Mouse (Mus musculus): ENCODE results near the gene Ikzf5. TPM values are rescaled to one million over a fixed set of nuclear protein-coding genes. Genes with fewer than 3 reads are reported as not detected.
"Not testable (repeated sequence)": the region's sequence is repeated elsewhere in the genome, so short reads cannot be mapped to it uniquely, and the experiment has no call there.

The Ikzf5 gene
- polyA plus RNA-seq (2014; fragmentation: Nextera tagmentation; extraction: Ambion mirVana) = 15.7 and 19.4 TPM in 2 replicates

GRCm38 (mm10) chr7:131410416-131411058, at the start of gene Ikzf5, which contains the start of gene Acadsb:
Gene Ikzf5 (minus strand): TSS chr7:131410521.
Gene Acadsb (plus strand): TSS chr7:131410601.
- ATAC-seq (replicated peaks; ENCODE audit: low FRiP score, low TSS enrichment, low read depth) (peak; percentile 97), DNase-seq (ENCODE audit: low spot score) (peak; percentile 100)
- no peaks in the 10 kb centered on the region for H3K36me3 ChIP-seq (ENCODE audit: control insufficient read depth, insufficient read depth, low read length)
- peaks cover 18% of the 10 kb centered on the region for H3K4me1 ChIP-seq (replicated peaks; ENCODE audit: control insufficient read depth, insufficient read depth, low read length)
- H3K9me3 ChIP-seq (ENCODE audit: control insufficient read depth, low read length) = no peaks in the 10 kb centered on the region
- peak within 1 kb of the TSS; percentile 69 for H3K4me2 ChIP-seq (ENCODE audit: low read length)
- WGBS = under 1% methylated on average over 42 of the region's 42 CpGs
- H3K4me3 ChIP-seq (ENCODE audit: low read depth, low read length) = peak within 1 kb of the TSS; percentile 98
- H3K27ac ChIP-seq (ENCODE audit: low read depth) = peak within 1 kb of the TSS; percentile 54; the same call in 1 of the 2 replicates
- H3K9ac ChIP-seq (ENCODE audit: low read length) = peak within 1 kb of the TSS; percentile 96
- H3K27me3 ChIP-seq (replicated peaks; ENCODE audit: control insufficient read depth, insufficient read depth, low read length) = no peaks in the 10 kb centered on the region

GRCm38 (mm10) chr7:131456714-131457113, 46.4 kb upstream of the Ikzf5 start:
- H3K4me3 ChIP-seq (ENCODE audit: low read depth, low read length) = no peak overlapping the region
- DNase-seq (ENCODE audit: low spot score) (no peak), ATAC-seq (replicated peaks; ENCODE audit: low FRiP score, low TSS enrichment, low read depth) (no peak)
- no peaks in the 10 kb centered on the region for H3K36me3 ChIP-seq (ENCODE audit: control insufficient read depth, insufficient read depth, low read length)
- no peaks in the 10 kb centered on the region for H3K4me1 ChIP-seq (replicated peaks; ENCODE audit: control insufficient read depth, insufficient read depth, low read length)
- no peak overlapping the region for H3K4me2 ChIP-seq (ENCODE audit: low read length)
- no peak overlapping the region for H3K9ac ChIP-seq (ENCODE audit: low read length)
- H3K27me3 ChIP-seq (replicated peaks; ENCODE audit: control insufficient read depth, insufficient read depth, low read length) = no peaks in the 10 kb centered on the region
- no peaks in the 10 kb centered on the region for H3K9me3 ChIP-seq (ENCODE audit: control insufficient read depth, low read length)
- 81% methylated on average over 5 of the region's 5 CpGs for WGBS
- H3K27ac ChIP-seq (ENCODE audit: low read depth) = no peak overlapping the region

DNA sequence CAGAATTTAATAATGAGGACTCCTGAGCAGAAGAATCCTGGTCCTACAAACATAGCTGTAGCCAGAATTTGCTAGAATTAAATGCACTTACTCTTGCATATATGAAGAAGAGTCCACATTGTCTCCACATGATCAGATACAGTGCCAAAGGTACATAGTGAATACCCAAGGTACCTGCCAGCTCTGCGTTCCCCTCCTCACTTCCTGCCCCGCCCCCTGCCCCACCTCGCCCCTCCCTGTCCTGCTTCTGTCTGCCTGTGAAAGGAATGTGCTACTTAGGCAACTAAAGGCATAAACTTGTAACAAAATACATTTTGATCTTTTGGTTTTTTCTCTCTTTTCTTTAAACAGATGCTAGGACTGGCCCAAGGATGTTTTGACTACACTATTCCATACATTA, 26.7 kb upstream of the Ikzf5 start:
- H3K9ac ChIP-seq (ENCODE audit: low read length) = no peak overlapping the region
- no peaks in the 10 kb centered on the region for H3K27me3 ChIP-seq (replicated peaks; ENCODE audit: control insufficient read depth, insufficient read depth, low read length)
- H3K4me1 ChIP-seq (replicated peaks; ENCODE audit: control insufficient read depth, insufficient read depth, low read length) = no peaks in the 10 kb centered on the region
- H3K4me2 ChIP-seq (ENCODE audit: low read length) = no peak overlapping the region
- ATAC-seq (replicated peaks; ENCODE audit: low FRiP score, low TSS enrichment, low read depth) (no peak), DNase-seq (ENCODE audit: low spot score) (no peak)
- no peak overlapping the region for H3K4me3 ChIP-seq (ENCODE audit: low read depth, low read length)
- 59% methylated on average over 3 of the region's 3 CpGs for WGBS
- no peaks in the 10 kb centered on the region for H3K9me3 ChIP-seq (ENCODE audit: control insufficient read depth, low read length)
- peaks cover 26% of the 10 kb centered on the region; the same call in 1 of the 2 replicates for H3K36me3 ChIP-seq (ENCODE audit: control insufficient read depth, insufficient read depth, low read length)
- no peak overlapping the region for H3K27ac ChIP-seq (ENCODE audit: low read depth)

DNA sequence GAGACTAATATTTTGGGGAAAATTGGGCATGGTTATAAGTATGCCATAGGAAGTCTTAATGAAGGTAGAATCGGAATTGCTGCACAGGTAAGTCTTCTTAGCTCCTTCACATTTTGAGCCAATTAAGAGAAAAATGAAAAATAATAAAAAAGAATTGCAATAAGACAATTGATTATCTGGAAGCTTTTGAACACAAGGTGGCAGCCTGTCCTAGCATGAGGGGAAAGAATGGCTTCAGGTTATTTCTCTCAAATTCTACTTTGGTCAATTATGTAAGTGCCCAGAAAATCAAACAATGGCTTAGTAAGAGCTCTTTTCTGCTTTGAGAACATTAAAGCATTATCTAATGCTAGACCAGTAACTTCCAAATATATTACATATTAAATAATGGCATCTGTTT, 24.0 kb upstream of the Ikzf5 start:
- no peak overlapping the region for H3K9ac ChIP-seq (ENCODE audit: low read length)
- DNase-seq (ENCODE audit: low spot score) (no peak), ATAC-seq (replicated peaks; ENCODE audit: low FRiP score, low TSS enrichment, low read depth) (no peak)
- H3K36me3 ChIP-seq (ENCODE audit: control insufficient read depth, insufficient read depth, low read length) = peaks cover 40% of the 10 kb centered on the region
- no peak overlapping the region for H3K4me2 ChIP-seq (ENCODE audit: low read length)
- H3K27ac ChIP-seq (ENCODE audit: low read depth) = no peak overlapping the region
- no peaks in the 10 kb centered on the region for H3K27me3 ChIP-seq (replicated peaks; ENCODE audit: control insufficient read depth, insufficient read depth, low read length)
- no peak overlapping the region for H3K4me3 ChIP-seq (ENCODE audit: low read depth, low read length)
- H3K9me3 ChIP-seq (ENCODE audit: control insufficient read depth, low read length) = no peaks in the 10 kb centered on the region
- no peaks in the 10 kb centered on the region for H3K4me1 ChIP-seq (replicated peaks; ENCODE audit: control insufficient read depth, insufficient read depth, low read length)
- WGBS = 81% methylated on average over 1 of the region's 1 CpGs

DNA sequence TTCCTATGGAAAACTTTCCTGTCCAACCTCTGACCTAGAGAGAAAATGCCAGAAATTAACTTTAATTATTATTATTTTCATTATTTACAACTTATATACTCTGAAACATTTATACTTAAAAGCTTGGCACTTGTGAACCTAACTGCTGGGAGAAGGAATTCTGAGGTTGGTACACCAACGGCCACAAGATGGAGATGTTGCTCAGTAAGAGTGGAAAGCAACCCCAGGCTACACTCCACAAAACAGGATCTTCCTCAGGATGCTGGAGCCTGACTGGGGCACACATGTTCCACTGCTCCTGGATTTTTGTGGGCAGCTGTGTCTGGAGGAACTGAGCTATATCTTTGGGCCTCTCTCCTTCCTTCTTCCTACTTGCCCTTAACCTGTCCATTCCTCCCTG, 21.9 kb upstream of the Ikzf5 start:
- DNase-seq (ENCODE audit: low spot score) (peak; percentile 55), ATAC-seq (replicated peaks; ENCODE audit: low FRiP score, low TSS enrichment, low read depth) (no peak)
- no peaks in the 10 kb centered on the region for H3K27me3 ChIP-seq (replicated peaks; ENCODE audit: control insufficient read depth, insufficient read depth, low read length)
- H3K4me3 ChIP-seq (ENCODE audit: low read depth, low read length) = no peak overlapping the region
- H3K27ac ChIP-seq (ENCODE audit: low read depth) = no peak overlapping the region
- H3K4me2 ChIP-seq (ENCODE audit: low read length) = no peak overlapping the region
- 32% methylated on average over 1 of the region's 1 CpGs for WGBS
- no peaks in the 10 kb centered on the region for H3K9me3 ChIP-seq (ENCODE audit: control insufficient read depth, low read length)
- H3K36me3 ChIP-seq (ENCODE audit: control insufficient read depth, insufficient read depth, low read length) = peaks cover 54% of the 10 kb centered on the region
- H3K9ac ChIP-seq (ENCODE audit: low read length) = no peak overlapping the region
- no peaks in the 10 kb centered on the region for H3K4me1 ChIP-seq (replicated peaks; ENCODE audit: control insufficient read depth, insufficient read depth, low read length)

- Histone ChIP-seq H3K4me2 (ENCODE audit: low read length) (no peak overlapping the region), H3K4me3 (ENCODE audit: low read depth, low read length) (no peak overlapping the region), H3K27ac (ENCODE audit: low read depth) (no peak overlapping the region), H3K36me3 (ENCODE audit: control insufficient read depth, insufficient read depth, low read length) (peaks cover 48% of the 10 kb centered on the region), H3K9me3 (ENCODE audit: control insufficient read depth, low read length) (no peaks in the 10 kb centered on the region), H3K9ac (ENCODE audit: low read length) (no peak overlapping the region), H3K27me3 (replicated peaks; ENCODE audit: control insufficient read depth, insufficient read depth, low read length) (no peaks in the 10 kb centered on the region), H3K4me1 (replicated peaks; ENCODE audit: control insufficient read depth, insufficient read depth, low read length) (no peaks in the 10 kb centered on the region)
- no peak for DNase-seq (ENCODE audit: low spot score)
- 86% methylated on average over 5 of the region's 5 CpGs for WGBS
- ATAC-seq (replicated peaks; ENCODE audit: low FRiP score, low TSS enrichment, low read depth) = no peak
These were observed 17.0 kb upstream of the Ikzf5 start for GRCm38 (mm10) chr7:131427331-131427730.

GRCm38 (mm10) chr7:131424912-131425311, 14.6 kb upstream of the Ikzf5 start:
- Histone ChIP-seq H3K4me1 (replicated peaks; ENCODE audit: control insufficient read depth, insufficient read depth, low read length) (no peaks in the 10 kb centered on the region), H3K4me2 (ENCODE audit: low read length) (no peak overlapping the region), H3K9ac (ENCODE audit: low read length) (no peak overlapping the region), H3K36me3 (ENCODE audit: control insufficient read depth, insufficient read depth, low read length) (peaks cover 30% of the 10 kb centered on the region), H3K27me3 (replicated peaks; ENCODE audit: control insufficient read depth, insufficient read depth, low read length) (no peaks in the 10 kb centered on the region), H3K4me3 (ENCODE audit: low read depth, low read length) (no peak overlapping the region), H3K9me3 (ENCODE audit: control insufficient read depth, low read length) (no peaks in the 10 kb centered on the region), H3K27ac (ENCODE audit: low read depth) (no peak overlapping the region)
- ATAC-seq (replicated peaks; ENCODE audit: low FRiP score, low TSS enrichment, low read depth) (no peak), DNase-seq (ENCODE audit: low spot score) (no peak)
- 72% methylated on average over 2 of the region's 2 CpGs for WGBS

DNA sequence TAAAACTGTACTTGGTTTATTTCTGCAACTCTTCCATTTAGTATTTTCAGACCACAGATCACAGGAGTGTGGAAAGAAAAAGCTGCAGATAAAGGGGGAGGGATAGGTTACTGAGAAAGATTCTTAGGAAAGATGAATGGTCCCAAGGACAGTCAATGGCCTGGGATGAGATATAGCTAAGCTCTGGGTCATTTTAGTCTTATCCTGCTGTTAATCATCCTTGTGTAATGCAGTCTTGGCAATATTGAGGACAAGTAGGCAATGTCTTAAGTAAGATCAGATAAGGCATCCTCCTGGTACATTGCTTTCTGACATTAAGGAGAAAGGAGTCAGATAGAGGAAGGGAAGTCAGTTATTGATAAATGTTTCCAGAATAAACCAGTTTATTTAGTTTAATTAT, 7.3 kb upstream of the Ikzf5 start:
- no peak overlapping the region for H3K9ac ChIP-seq (ENCODE audit: low read length)
- no peaks in the 10 kb centered on the region for H3K36me3 ChIP-seq (ENCODE audit: control insufficient read depth, insufficient read depth, low read length)
- H3K4me3 ChIP-seq (ENCODE audit: low read depth, low read length) = no peak overlapping the region
- H3K4me1 ChIP-seq (replicated peaks; ENCODE audit: control insufficient read depth, insufficient read depth, low read length) = no peaks in the 10 kb centered on the region
- no peaks in the 10 kb centered on the region for H3K27me3 ChIP-seq (replicated peaks; ENCODE audit: control insufficient read depth, insufficient read depth, low read length)
- H3K27ac ChIP-seq (ENCODE audit: low read depth) = no peak overlapping the region
- no peak overlapping the region for H3K4me2 ChIP-seq (ENCODE audit: low read length)
- no peak for ATAC-seq (replicated peaks; ENCODE audit: low FRiP score, low TSS enrichment, low read depth)
- H3K9me3 ChIP-seq (ENCODE audit: control insufficient read depth, low read length) = no peaks in the 10 kb centered on the region
- no peak for DNase-seq (ENCODE audit: low spot score)

DNA sequence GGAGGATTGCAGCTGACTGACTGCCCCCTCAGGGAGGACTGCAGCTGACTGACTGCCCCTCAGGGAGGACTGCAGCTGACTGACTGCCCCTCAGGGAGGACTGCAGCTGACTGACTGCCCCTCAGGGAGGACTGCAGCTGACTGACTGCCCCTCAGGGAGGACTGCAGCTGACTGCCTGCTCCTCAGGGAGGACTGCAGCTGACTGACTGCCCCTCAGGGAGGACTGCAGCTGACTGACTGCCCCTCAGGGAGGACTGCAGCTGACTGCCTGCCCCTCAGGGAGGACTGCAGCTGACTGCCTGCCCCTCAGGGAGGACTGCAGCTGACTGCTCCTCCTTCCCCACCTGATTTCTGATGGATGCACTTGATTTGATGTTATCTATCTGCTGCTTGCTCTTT, 6.4 kb upstream of the Ikzf5 start:
- not testable (repeated sequence) for H3K36me3 ChIP-seq (ENCODE audit: control insufficient read depth, insufficient read depth, low read length); H3K4me1 ChIP-seq (replicated peaks; ENCODE audit: control insufficient read depth, insufficient read depth, low read length); DNase-seq (ENCODE audit: low spot score); H3K27ac ChIP-seq (ENCODE audit: low read depth); ATAC-seq (replicated peaks; ENCODE audit: low FRiP score, low TSS enrichment, low read depth); H3K4me2 ChIP-seq (ENCODE audit: low read length); H3K9ac ChIP-seq (ENCODE audit: low read length); H3K9me3 ChIP-seq (ENCODE audit: control insufficient read depth, low read length); H3K27me3 ChIP-seq (replicated peaks; ENCODE audit: control insufficient read depth, insufficient read depth, low read length); H3K4me3 ChIP-seq (ENCODE audit: low read depth, low read length)

Data from intestine, embryonic 14.5 days (tissue).